Mouse (Mus musculus) thymus, adult 2 months (tissue): Measurements from ENCODE around the gene Tnnc1.

Source experiments
- CTCF ChIP-seq: fragments of 200-500 bp; IDR thresholded peaks from 2 replicates; pipeline ENCODE4 v1.5.1; 2012; ENCODE audit warnings: mild to moderate bottlenecking, control low read depth, low read length, moderate library complexity, borderline replicate concordance; ENCODE audit not compliant: control insufficient read depth, poor library complexity, insufficient read depth; ENCODE audit errors: extremely low read depth
- POLR2A ChIP-seq: fragments of 200-500 bp; IDR thresholded peaks from 2 replicates; pipeline ENCODE4 v1.6.1; 2012; ENCODE audit warnings: mild to moderate bottlenecking, low read length, control low read depth, moderate library complexity; ENCODE audit not compliant: control insufficient read depth, poor library complexity, insufficient read depth; ENCODE audit errors: extremely low read depth

DNA sequence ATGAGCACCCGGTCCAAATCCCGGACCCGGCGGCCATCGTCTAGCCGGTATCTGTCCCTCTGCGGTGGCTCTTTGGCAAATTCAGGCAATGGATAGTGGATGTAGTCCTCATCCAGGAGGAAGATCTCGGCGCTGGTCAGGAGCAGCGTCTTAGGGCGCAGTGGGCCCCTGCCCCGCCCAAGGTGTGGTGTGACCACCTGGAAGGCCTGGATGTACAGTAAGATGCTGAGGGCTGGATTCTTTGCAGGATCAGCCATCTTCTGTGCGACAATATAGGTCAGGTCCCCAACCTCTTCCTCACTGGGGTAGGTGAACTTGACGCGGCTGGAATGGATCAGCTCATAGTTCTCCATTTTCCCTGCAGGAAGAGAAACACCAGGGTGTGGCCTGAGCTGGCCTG, 36.3 kb upstream of the Tnnc1 start:
- TF ChIP-seq POLR2A (no peak), CTCF (no peak)
